Mouse (Mus musculus): ENCODE results near the gene Acad10.
A peak's percentile ranks its signal among the peaks of the same experiment; 100 is the strongest.
"Not testable (repeated sequence)": the region's sequence is repeated elsewhere in the genome, so short reads cannot be mapped to it uniquely, and the experiment has no call there.

The Acad10 gene

GRCm38 (mm10) chr5:121660059-121660896 is at the start of gene Acad10, which contains the start of gene Brap:
Gene Acad10 (minus strand): TSS chr5:121660514.
Gene Brap (plus strand): TSS chr5:121660563.
- no peak for TF ChIP-seq POU5F1 (IDR thresholded peaks at IDR 0.05; ENCODE audit: borderline replicate concordance, low read length)
- TF ChIP-seq CTCF (conservative IDR thresholded peaks at IDR 0.05; ENCODE audit: low read length): no peak
- no peak for TF ChIP-seq NANOG (IDR thresholded peaks at IDR 0.05; ENCODE audit: borderline replicate concordance, low read length)
- Histone ChIP-seq H3K36me3 (ENCODE audit: insufficient read depth, low read length) (peaks cover 32% of the 10 kb centered on the region), H3K4me1 (replicated peaks; ENCODE audit: low read depth, low read length) (peaks cover 35% of the 10 kb centered on the region), H3K27me3 (ENCODE audit: insufficient read depth, low read length) (no peaks in the 10 kb centered on the region), H3K9me3 (ENCODE audit: low read length) (no peaks in the 10 kb centered on the region), H3K4me3 (replicated peaks; ENCODE audit: low read length) (peak within 1 kb of the TSS; percentile 96)

DNA sequence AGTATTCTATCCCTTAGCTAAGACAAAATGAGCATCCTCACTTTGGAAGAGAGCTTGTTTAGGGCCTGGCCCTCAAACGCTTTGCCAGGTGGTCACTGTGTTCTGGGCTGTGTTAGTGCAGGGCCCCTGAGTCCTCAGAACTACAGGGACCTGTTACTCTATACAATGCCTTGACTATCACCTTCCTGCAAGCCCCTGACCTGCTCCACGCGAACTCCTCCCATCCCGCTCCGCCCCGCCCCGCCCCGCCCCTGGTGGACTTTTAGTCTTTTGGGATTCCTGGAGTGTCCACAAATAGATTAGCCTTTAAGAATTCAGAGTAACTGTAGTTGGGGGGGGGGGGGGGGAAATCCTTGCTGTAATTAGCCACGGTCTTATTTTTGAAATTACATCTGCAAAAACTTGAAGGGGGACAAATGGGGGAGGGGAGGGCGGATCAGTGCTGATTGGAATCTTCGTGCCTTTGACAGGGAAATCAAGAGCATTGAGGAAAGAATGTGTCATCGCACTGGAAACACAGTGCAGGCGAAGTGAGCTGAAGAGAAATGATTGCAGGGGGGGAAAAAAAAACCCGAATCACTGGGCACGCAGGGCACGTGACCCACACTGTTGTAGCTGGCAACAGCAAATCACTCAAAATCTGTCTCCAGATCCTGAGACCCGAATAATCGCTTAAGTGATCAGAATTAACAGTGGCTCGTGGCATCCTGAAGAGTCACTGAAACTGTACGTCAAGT is 44.4 kb upstream of the Acad10 start:
- no peak for TF ChIP-seq POU5F1 (IDR thresholded peaks at IDR 0.05; ENCODE audit: borderline replicate concordance, low read length)
- no peak for TF ChIP-seq CTCF (conservative IDR thresholded peaks at IDR 0.05; ENCODE audit: low read length)
- 0 out of 2 replicates have a peak, but pooled peaks have one; percentile 7 for TF ChIP-seq NANOG (IDR thresholded peaks at IDR 0.05; ENCODE audit: borderline replicate concordance, low read length)
- peak overlapping the region; percentile 48; the same call in 1 of the 2 replicates for H3K4me3 ChIP-seq (replicated peaks; ENCODE audit: low read length)
- H3K36me3 ChIP-seq (ENCODE audit: insufficient read depth, low read length): no peaks in the 10 kb centered on the region
- no peaks in the 10 kb centered on the region for H3K27me3 ChIP-seq (ENCODE audit: insufficient read depth, low read length)
- H3K4me1 ChIP-seq (replicated peaks; ENCODE audit: low read depth, low read length): peaks cover 44% of the 10 kb centered on the region
- H3K9me3 ChIP-seq (ENCODE audit: low read length): no peaks in the 10 kb centered on the region

GRCm38 (mm10) chr5:121703341-121703740 is 43.0 kb upstream of the Acad10 start:
- Histone ChIP-seq H3K27me3 (ENCODE audit: insufficient read depth, low read length) (no peaks in the 10 kb centered on the region), H3K4me3 (replicated peaks; ENCODE audit: low read length) (no peak overlapping the region), H3K36me3 (ENCODE audit: insufficient read depth, low read length) (no peaks in the 10 kb centered on the region), H3K4me1 (replicated peaks; ENCODE audit: low read depth, low read length) (peaks cover 42% of the 10 kb centered on the region), H3K9me3 (ENCODE audit: low read length) (no peaks in the 10 kb centered on the region)
- TF ChIP-seq NANOG (IDR thresholded peaks at IDR 0.05; ENCODE audit: borderline replicate concordance, low read length) (no peak), CTCF (conservative IDR thresholded peaks at IDR 0.05; ENCODE audit: low read length) (no peak), POU5F1 (IDR thresholded peaks at IDR 0.05; ENCODE audit: borderline replicate concordance, low read length) (no peak)

- Histone ChIP-seq H3K27me3 (ENCODE audit: insufficient read depth, low read length) (no peaks in the 10 kb centered on the region), H3K4me1 (replicated peaks; ENCODE audit: low read depth, low read length) (peaks cover 49% of the 10 kb centered on the region), H3K9me3 (ENCODE audit: low read length) (no peaks in the 10 kb centered on the region), H3K4me3 (replicated peaks; ENCODE audit: low read length) (no peak overlapping the region), H3K36me3 (ENCODE audit: insufficient read depth, low read length) (no peaks in the 10 kb centered on the region)
- TF ChIP-seq POU5F1 (IDR thresholded peaks at IDR 0.05; ENCODE audit: borderline replicate concordance, low read length) (no peak), NANOG (IDR thresholded peaks at IDR 0.05; ENCODE audit: borderline replicate concordance, low read length) (no peak), CTCF (conservative IDR thresholded peaks at IDR 0.05; ENCODE audit: low read length) (no peak)
These were observed 40.9 kb upstream of the Acad10 start for GRCm38 (mm10) chr5:121701111-121701769.

GRCm38 (mm10) chr5:121700496-121700895 is 40.2 kb upstream of the Acad10 start:
- no peaks in the 10 kb centered on the region for H3K36me3 ChIP-seq (ENCODE audit: insufficient read depth, low read length)
- no peaks in the 10 kb centered on the region for H3K27me3 ChIP-seq (ENCODE audit: insufficient read depth, low read length)
- TF ChIP-seq POU5F1 (IDR thresholded peaks at IDR 0.05; ENCODE audit: borderline replicate concordance, low read length) (no peak), CTCF (conservative IDR thresholded peaks at IDR 0.05; ENCODE audit: low read length) (no peak), NANOG (IDR thresholded peaks at IDR 0.05; ENCODE audit: borderline replicate concordance, low read length) (no peak)
- H3K4me3 ChIP-seq (replicated peaks; ENCODE audit: low read length): peak overlapping the region; percentile 29; the same call in 1 of the 2 replicates
- peaks cover 49% of the 10 kb centered on the region for H3K4me1 ChIP-seq (replicated peaks; ENCODE audit: low read depth, low read length)
- no peaks in the 10 kb centered on the region for H3K9me3 ChIP-seq (ENCODE audit: low read length)

DNA sequence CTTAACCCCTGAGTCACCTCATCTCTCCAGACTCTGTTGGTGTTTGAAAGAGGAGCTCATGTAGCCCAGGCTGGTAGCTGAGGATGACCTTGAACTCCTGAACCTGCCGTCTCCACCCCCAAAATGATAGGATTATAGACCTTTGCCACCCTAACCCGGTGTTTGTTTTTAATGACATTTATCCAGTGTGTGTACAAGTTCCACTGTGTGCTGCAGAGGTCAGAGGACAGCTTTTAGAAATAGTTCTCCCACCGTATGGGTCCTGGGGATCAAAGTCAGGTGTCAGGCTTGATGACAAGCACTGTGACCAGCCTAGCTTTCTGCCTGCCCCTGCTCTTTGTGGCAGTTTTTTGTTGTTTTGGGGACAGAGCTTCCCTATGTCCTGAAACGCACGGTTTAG is 39.6 kb upstream of the Acad10 start:
- H3K4me3 ChIP-seq (replicated peaks; ENCODE audit: low read length): no peak overlapping the region

GRCm38 (mm10) chr5:121696761-121697160 is 36.4 kb upstream of the Acad10 start:
- H3K36me3 ChIP-seq (ENCODE audit: insufficient read depth, low read length): no peaks in the 10 kb centered on the region
- TF ChIP-seq POU5F1 (IDR thresholded peaks at IDR 0.05; ENCODE audit: borderline replicate concordance, low read length): no peak
- TF ChIP-seq CTCF (conservative IDR thresholded peaks at IDR 0.05; ENCODE audit: low read length): no peak
- TF ChIP-seq NANOG (IDR thresholded peaks at IDR 0.05; ENCODE audit: borderline replicate concordance, low read length): no peak
- H3K4me1 ChIP-seq (replicated peaks; ENCODE audit: low read depth, low read length): peaks cover 34% of the 10 kb centered on the region
- no peaks in the 10 kb centered on the region for H3K27me3 ChIP-seq (ENCODE audit: insufficient read depth, low read length)
- no peaks in the 10 kb centered on the region for H3K9me3 ChIP-seq (ENCODE audit: low read length)
- no peak overlapping the region for H3K4me3 ChIP-seq (replicated peaks; ENCODE audit: low read length)

More for the DNA sequence above, 39.6 kb upstream of the Acad10 start:
- Histone ChIP-seq H3K36me3 (ENCODE audit: insufficient read depth, low read length) (no peaks in the 10 kb centered on the region), H3K27me3 (ENCODE audit: insufficient read depth, low read length) (no peaks in the 10 kb centered on the region), H3K9me3 (ENCODE audit: low read length) (no peaks in the 10 kb centered on the region), H3K4me1 (replicated peaks; ENCODE audit: low read depth, low read length) (peaks cover 45% of the 10 kb centered on the region)
- TF ChIP-seq NANOG (IDR thresholded peaks at IDR 0.05; ENCODE audit: borderline replicate concordance, low read length) (no peak), POU5F1 (IDR thresholded peaks at IDR 0.05; ENCODE audit: borderline replicate concordance, low read length) (no peak), CTCF (conservative IDR thresholded peaks at IDR 0.05; ENCODE audit: low read length) (no peak)

GRCm38 (mm10) chr5:121692897-121693296 is 32.6 kb upstream of the Acad10 start:
- H3K36me3 ChIP-seq (ENCODE audit: insufficient read depth, low read length): no peaks in the 10 kb centered on the region
- H3K27me3 ChIP-seq (ENCODE audit: insufficient read depth, low read length): no peaks in the 10 kb centered on the region
- peaks cover 14% of the 10 kb centered on the region for H3K4me1 ChIP-seq (replicated peaks; ENCODE audit: low read depth, low read length)
- no peaks in the 10 kb centered on the region for H3K9me3 ChIP-seq (ENCODE audit: low read length)
- no peak for TF ChIP-seq NANOG (IDR thresholded peaks at IDR 0.05; ENCODE audit: borderline replicate concordance, low read length)
- no peak for TF ChIP-seq POU5F1 (IDR thresholded peaks at IDR 0.05; ENCODE audit: borderline replicate concordance, low read length)
- no peak for TF ChIP-seq CTCF (conservative IDR thresholded peaks at IDR 0.05; ENCODE audit: low read length)
- H3K4me3 ChIP-seq (replicated peaks; ENCODE audit: low read length): no peak overlapping the region

GRCm38 (mm10) chr5:121691436-121691835 is 31.1 kb upstream of the Acad10 start:
- peaks cover 12% of the 10 kb centered on the region for H3K4me1 ChIP-seq (replicated peaks; ENCODE audit: low read depth, low read length)
- not testable (repeated sequence) for H3K36me3 ChIP-seq (ENCODE audit: insufficient read depth, low read length); H3K9me3 ChIP-seq (ENCODE audit: low read length); H3K4me3 ChIP-seq (replicated peaks; ENCODE audit: low read length); H3K27me3 ChIP-seq (ENCODE audit: insufficient read depth, low read length)

Data from E14TG2a.4 (cell line).